Mouse (Mus musculus): ENCODE data around the gene Daam2.

The Daam2 gene

GRCm38 (mm10) chr17:49534267-49534719, 29.9 kb downstream of the Daam2 start:
- peak in 1 of 2 experiments; percentile 19 for DNase-seq (ENCODE audit: low spot score in 2 of 2)

GRCm38 (mm10) chr17:49531661-49532060, 32.5 kb downstream of the Daam2 start:
- DNase-seq (ENCODE audit: low spot score in 2 of 2): no peak

DNA sequence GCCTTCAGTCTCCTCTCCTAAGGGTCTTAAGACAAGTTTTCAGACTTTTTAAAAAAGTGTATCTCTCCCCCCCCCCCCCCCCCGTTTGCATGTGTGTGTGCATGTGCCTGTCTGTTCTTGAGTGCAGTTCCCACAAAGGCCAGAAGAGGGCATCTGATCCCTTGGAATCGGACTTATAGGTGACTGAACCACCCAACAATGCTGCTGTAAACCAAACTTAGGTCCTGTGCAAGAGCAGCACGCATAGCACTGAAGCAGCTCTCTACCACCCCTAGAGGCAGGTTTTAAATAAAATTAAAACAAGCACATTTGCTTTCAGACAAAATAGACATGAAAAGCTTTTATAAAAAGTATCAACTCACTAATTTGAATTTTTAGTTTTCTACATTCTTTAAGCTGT, 33.9 kb downstream of the Daam2 start:
- DNase-seq (ENCODE audit: low spot score in 2 of 2): peak in 1 of 2 experiments; percentile 45

GRCm38 (mm10) chr17:49528503-49529205, 35.5 kb downstream of the Daam2 start:
- no peak for DNase-seq (ENCODE audit: low spot score in 2 of 2)

- no peak for DNase-seq (ENCODE audit: low spot score in 2 of 2)
Measured at GRCm38 (mm10) chr17:49528033-49528432, 36.1 kb downstream of the Daam2 start.

GRCm38 (mm10) chr17:49526566-49526965, 37.6 kb downstream of the Daam2 start:
- DNase-seq (ENCODE audit: low spot score in 2 of 2): no peak

DNA sequence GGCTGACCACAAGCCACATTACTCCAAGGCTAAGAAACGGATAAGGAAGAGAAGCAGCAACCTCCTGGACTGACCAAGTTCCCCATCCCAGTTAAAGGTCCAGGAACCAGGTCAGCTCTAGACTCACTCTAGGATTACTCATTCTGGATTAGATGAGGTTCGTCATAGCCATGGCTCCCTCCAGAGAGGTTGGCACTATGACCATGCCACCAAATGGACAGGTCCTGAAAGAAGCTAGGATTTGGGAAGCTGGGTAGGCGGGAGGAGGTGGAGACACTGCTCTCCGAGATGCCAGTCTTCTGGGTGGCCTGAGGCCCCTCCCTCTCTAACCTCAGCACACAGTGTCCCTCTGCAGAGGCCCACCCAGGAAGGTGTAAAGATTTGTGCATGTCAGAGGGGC, 38.2 kb downstream of the Daam2 start:
- DNase-seq (ENCODE audit: low spot score in 2 of 2): no peak

DNA sequence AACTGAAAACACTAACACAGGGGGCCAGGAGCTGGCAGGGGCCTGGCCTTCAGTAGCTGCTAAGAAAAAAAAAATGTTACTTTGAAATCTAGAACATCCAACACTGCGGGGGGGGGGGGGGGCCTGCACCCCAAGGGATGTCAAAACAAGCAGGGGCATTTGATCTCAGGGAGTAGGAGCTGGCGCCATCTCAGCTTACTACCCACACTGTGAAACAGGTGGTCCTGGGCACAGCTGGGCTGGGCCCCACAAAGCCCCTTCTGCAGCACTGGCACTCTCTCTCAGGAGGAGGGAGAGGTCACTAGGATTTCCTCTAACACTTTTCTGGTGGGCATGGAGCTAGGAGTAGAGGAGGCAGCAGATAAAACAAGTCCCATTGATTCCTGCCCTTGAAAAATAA, 39.6 kb downstream of the Daam2 start:
- no peak for DNase-seq (ENCODE audit: low spot score in 2 of 2)

- no peak for DNase-seq (ENCODE audit: low spot score in 2 of 2)
Measured at GRCm38 (mm10) chr17:49522435-49522834, 41.7 kb downstream of the Daam2 start.

GRCm38 (mm10) chr17:49522002-49522401, 42.1 kb downstream of the Daam2 start:
- DNase-seq (ENCODE audit: low spot score in 2 of 2): no peak

- DNase-seq (ENCODE audit: low spot score in 2 of 2): no peak
Measured at GRCm38 (mm10) chr17:49520674-49521073, 43.5 kb downstream of the Daam2 start.

DNA sequence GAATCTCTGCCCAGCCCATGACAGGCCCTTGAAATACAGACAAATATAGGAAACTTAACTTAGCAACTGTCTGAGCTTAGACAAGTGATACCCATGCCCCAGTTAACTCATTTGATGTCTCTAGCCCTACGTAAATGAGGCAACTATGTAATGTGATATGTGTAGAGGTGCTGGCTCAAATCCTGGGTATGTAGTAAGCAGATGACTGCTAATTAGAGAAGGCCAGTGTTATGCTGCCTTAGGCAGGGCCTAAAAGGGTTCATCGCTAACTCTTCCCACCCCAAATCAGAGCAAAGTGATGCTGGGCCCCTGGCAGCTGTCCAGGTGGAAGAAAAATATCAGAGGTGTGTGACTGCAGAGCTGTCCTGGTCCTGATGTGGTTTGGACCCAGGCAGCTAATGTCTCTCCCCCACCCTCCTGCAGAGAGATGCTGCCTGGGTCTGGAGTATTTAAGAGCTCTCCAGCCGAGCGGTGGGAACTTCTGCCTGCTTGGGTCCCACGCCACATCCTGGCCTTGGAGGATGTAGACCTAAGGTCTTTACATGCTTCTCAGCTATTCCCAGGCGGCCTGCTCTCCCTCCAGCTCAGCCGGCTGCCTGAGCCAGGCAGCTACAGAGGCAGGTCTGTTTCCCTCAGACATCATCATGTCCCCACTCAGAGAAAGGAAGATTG, 44.4 kb downstream of the Daam2 start:
- no peak for DNase-seq (ENCODE audit: low spot score in 2 of 2)

DNA sequence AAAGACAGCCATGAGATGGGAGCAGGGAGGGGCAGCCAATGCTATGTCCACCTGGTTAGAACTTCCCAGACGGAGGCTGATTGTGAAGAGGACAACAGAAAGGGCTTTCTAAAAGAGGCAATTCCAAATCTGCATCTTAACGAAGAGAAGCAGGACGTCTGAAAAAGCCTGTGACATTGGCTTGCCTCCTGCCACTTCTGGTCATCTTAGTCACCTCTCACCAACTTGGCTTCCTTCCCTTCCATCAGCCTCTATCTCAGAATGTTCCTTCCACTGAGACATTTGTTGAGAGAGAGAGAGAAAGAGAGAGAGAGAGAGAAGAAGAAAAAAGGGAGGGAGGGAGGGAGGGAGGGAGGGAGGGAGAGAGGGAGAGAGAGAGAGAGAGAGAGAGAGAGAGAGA, 47.1 kb downstream of the Daam2 start:
- no peak for DNase-seq (ENCODE audit: low spot score in 2 of 2)

DNA sequence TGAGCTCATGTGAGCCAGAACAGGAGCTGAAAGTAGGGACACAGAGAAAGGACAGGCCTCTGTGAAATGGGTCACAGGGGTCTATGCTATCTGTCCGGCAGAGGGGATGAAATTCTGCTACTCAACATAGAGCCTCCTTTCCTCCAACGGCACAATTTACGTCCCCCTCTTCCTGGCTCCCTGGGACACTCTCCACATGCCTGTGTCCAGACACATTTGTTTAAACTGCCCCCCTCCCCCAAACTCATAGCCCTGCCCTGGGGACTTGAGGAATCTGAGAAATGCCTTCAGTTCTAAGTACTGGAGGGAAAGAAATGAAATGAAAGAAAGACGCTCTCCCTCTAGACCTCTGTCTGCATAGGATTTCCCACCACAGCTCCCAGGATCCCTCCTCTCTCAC, 48.5 kb downstream of the Daam2 start:
- DNase-seq (ENCODE audit: low spot score in 2 of 2): no peak

- DNase-seq (ENCODE audit: low spot score in 2 of 2): no peak
Measured at GRCm38 (mm10) chr17:49515141-49515540, 49.0 kb downstream of the Daam2 start.

GRCm38 (mm10) chr17:49512671-49513085, 51.5 kb downstream of the Daam2 start:
- no peak for DNase-seq (ENCODE audit: low spot score in 2 of 2)

GRCm38 (mm10) chr17:49509431-49509830, 54.7 kb downstream of the Daam2 start:
- peak; percentile 34 to 46 for DNase-seq (ENCODE audit: low spot score in 2 of 2)

GRCm38 (mm10) chr17:49503246-49503900, 60.8 kb downstream of the Daam2 start:
- no peak for DNase-seq (ENCODE audit: low spot score in 2 of 2)

GRCm38 (mm10) chr17:49500234-49500633, 63.9 kb downstream of the Daam2 start:
- no peak for DNase-seq (ENCODE audit: low spot score in 2 of 2)

DNA sequence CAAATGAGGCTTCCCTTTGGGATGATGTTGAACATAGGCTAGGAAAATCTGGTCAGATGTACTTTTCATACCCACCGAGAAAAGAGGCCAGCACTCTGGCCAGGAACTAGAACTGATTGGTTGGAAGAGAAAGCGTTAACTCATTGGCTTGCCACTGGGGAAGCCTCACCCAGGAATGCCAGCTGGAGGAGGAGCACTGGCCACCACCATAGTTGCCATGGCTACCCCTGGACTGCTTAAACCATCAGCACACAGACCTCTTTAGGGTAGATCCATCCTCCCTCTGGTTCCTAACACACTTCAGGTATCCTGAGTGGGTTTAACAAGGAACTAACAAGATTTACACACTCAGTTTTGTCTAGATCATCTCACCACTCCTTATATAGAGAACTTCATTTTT, 64.5 kb downstream of the Daam2 start:
- DNase-seq (ENCODE audit: low spot score in 2 of 2): no peak

DNA sequence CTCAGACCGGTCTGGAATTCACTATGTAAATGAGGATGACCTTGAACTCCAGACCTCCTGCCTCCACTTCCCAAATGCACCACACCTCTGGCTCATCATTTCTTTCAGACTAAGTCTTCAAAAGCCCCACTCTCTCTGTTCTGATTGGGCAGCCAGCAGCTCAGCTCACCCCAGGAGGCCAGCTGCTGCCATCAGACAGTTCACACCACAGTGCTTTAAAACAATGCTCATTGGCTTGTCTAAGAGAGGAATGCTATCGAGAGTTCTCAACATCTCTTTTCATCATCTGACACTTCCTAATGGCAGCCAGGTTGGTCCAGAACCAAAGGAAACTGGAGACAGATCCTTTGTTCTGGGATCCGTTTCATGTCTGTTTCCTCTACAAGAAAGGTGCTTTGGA, 66.0 kb downstream of the Daam2 start:
- DNase-seq (ENCODE audit: low spot score in 2 of 2): no peak

DNA sequence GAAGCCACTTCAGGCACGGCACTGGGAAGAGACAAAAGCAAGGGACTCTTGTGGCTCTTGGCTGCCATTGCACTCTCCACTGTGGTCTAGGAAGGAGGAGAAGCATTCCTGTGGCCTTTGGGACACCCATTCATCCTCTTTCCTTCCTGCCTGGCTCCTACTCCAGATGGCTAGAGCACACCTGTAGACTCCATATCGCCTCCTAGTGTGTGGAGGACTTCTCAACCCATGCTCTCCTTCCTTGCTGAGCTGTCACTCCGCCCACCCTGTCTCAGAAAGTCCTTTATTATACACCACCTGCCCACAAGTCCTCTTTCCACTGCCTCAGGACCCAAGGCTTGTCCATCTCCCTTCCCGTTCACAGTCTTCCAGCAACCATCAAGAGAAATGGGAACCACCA, 70.9 kb downstream of the Daam2 start:
- no peak for DNase-seq (ENCODE audit: low spot score in 2 of 2)

DNA sequence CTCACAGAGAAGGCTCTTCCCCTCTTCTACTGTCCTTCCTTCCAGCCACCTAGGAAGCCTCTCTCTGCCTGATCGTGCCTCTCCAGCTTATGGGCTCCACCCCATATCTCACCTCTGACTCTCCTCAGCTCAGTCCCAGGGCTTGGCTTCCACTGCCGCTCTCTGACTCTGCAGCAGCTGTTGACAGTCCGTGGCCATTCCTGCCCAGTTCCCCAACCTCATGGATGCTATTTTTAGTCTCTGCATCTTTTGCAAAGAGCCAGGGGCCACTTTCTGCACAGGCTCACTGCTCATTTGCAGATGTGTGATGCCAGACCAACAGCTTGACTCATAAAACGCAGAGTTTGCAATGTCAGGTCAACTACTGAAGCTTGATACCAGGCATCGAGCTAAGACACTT, 75.0 kb downstream of the Daam2 start:
- DNase-seq (ENCODE audit: low spot score in 2 of 2): no peak
